Mouse (Mus musculus): ENCODE results near the gene Egr4. TPM values are rescaled to one million over a fixed set of nuclear protein-coding genes. Genes with fewer than 3 reads are reported as not detected.

The Egr4 gene
- total RNA-seq, 2 experiments from 2014 or later, result 0.05 TPM; not detected in 1

- no peak for ATAC-seq (replicated peaks; ENCODE audit: low FRiP score, low TSS enrichment, poor library complexity, severe bottlenecking)
These were observed 13.0 kb downstream of the Egr4 start for GRCm38 (mm10) chr6:85500416-85500815.

GRCm38 (mm10) chr6:85498147-85498546, 15.2 kb downstream of the Egr4 start:
- no peak for ATAC-seq (replicated peaks; ENCODE audit: low FRiP score, low TSS enrichment, poor library complexity, severe bottlenecking)

GRCm38 (mm10) chr6:85496976-85497375, 16.4 kb downstream of the Egr4 start:
- no peak for ATAC-seq (replicated peaks; ENCODE audit: low FRiP score, low TSS enrichment, poor library complexity, severe bottlenecking)

- ATAC-seq (replicated peaks; ENCODE audit: low FRiP score, low TSS enrichment, poor library complexity, severe bottlenecking), result no peak
These were observed 21.8 kb downstream of the Egr4 start for GRCm38 (mm10) chr6:85491606-85492005.

- ATAC-seq (replicated peaks; ENCODE audit: low FRiP score, low TSS enrichment, poor library complexity, severe bottlenecking), result no peak
These were observed 23.1 kb downstream of the Egr4 start for GRCm38 (mm10) chr6:85490252-85490651.

- no peak for ATAC-seq (replicated peaks; ENCODE audit: low FRiP score, low TSS enrichment, poor library complexity, severe bottlenecking)
These were observed 23.7 kb downstream of the Egr4 start for GRCm38 (mm10) chr6:85489717-85490116.

- ATAC-seq (replicated peaks; ENCODE audit: low FRiP score, low TSS enrichment, poor library complexity, severe bottlenecking), result no peak
These were observed 24.9 kb downstream of the Egr4 start for GRCm38 (mm10) chr6:85488510-85488909.

GRCm38 (mm10) chr6:85485738-85486137, 27.7 kb downstream of the Egr4 start:
- ATAC-seq (replicated peaks; ENCODE audit: low FRiP score, low TSS enrichment, poor library complexity, severe bottlenecking), result no peak

GRCm38 (mm10) chr6:85483843-85484721, 29.3 kb downstream of the Egr4 start:
- no peak for ATAC-seq (replicated peaks; ENCODE audit: low FRiP score, low TSS enrichment, poor library complexity, severe bottlenecking)

- no peak for ATAC-seq (replicated peaks; ENCODE audit: low FRiP score, low TSS enrichment, poor library complexity, severe bottlenecking)
These were observed 32.7 kb downstream of the Egr4 start for GRCm38 (mm10) chr6:85480685-85481084.

GRCm38 (mm10) chr6:85479979-85480378, 33.4 kb downstream of the Egr4 start:
- ATAC-seq (replicated peaks; ENCODE audit: low FRiP score, low TSS enrichment, poor library complexity, severe bottlenecking), result no peak

GRCm38 (mm10) chr6:85478416-85478815, 35.0 kb downstream of the Egr4 start:
- no peak for ATAC-seq (replicated peaks; ENCODE audit: low FRiP score, low TSS enrichment, poor library complexity, severe bottlenecking)

- ATAC-seq (replicated peaks; ENCODE audit: low FRiP score, low TSS enrichment, poor library complexity, severe bottlenecking), result peak; percentile 84
These were observed 35.9 kb downstream of the Egr4 start for GRCm38 (mm10) chr6:85477366-85477917.

GRCm38 (mm10) chr6:85475581-85475980, 37.8 kb downstream of the Egr4 start:
- ATAC-seq (replicated peaks; ENCODE audit: low FRiP score, low TSS enrichment, poor library complexity, severe bottlenecking), result no peak

- ATAC-seq (replicated peaks; ENCODE audit: low FRiP score, low TSS enrichment, poor library complexity, severe bottlenecking), result no peak
These were observed 40.8 kb downstream of the Egr4 start for GRCm38 (mm10) chr6:85472542-85472941.

- ATAC-seq (replicated peaks; ENCODE audit: low FRiP score, low TSS enrichment, poor library complexity, severe bottlenecking), result no peak
These were observed 41.4 kb downstream of the Egr4 start for GRCm38 (mm10) chr6:85471962-85472361.

- ATAC-seq (replicated peaks; ENCODE audit: low FRiP score, low TSS enrichment, poor library complexity, severe bottlenecking), result 0 out of 2 replicates have a peak, but pooled peaks have one; percentile 10
These were observed 43.5 kb downstream of the Egr4 start for GRCm38 (mm10) chr6:85469660-85470430.

- no peak for ATAC-seq (replicated peaks; ENCODE audit: low FRiP score, low TSS enrichment, poor library complexity, severe bottlenecking)
These were observed 48.0 kb downstream of the Egr4 start for GRCm38 (mm10) chr6:85465381-85465780.

All from megakaryocyte-erythroid progenitor cell, adult 5-6 weeks (primary cell).